Mouse (Mus musculus): Measurements from ENCODE around the gene Naa80. TPM values are rescaled to one million over a fixed set of nuclear protein-coding genes. Genes with fewer than 3 reads are reported as not detected.

The Naa80 gene
- total RNA-seq, 2 experiments from 2014 or later = 25.8 to 49.0 TPM

- ATAC-seq (replicated peaks; ENCODE audit: low FRiP score, low TSS enrichment, poor library complexity, severe bottlenecking) = no peak
Measured at GRCm38 (mm10) chr9:107608741-107609432, 30.2 kb downstream of the Naa80 start, which contains the start of gene Sema3b. Gene Sema3b (minus strand): TSS chr9:107609229.

- no peak for ATAC-seq (replicated peaks; ENCODE audit: low FRiP score, low TSS enrichment, poor library complexity, severe bottlenecking)
Measured at GRCm38 (mm10) chr9:107609433-107609830, 30.7 kb downstream of the Naa80 start.

GRCm38 (mm10) chr9:107611456-107612190 lies 32.9 kb downstream of the Naa80 start:
- no peak for ATAC-seq (replicated peaks; ENCODE audit: low FRiP score, low TSS enrichment, poor library complexity, severe bottlenecking)

- ATAC-seq (replicated peaks; ENCODE audit: low FRiP score, low TSS enrichment, poor library complexity, severe bottlenecking) = peak; percentile 88
Measured at GRCm38 (mm10) chr9:107612191-107612944, 33.7 kb downstream of the Naa80 start.

GRCm38 (mm10) chr9:107612945-107613569 lies 34.4 kb downstream of the Naa80 start:
- no peak for ATAC-seq (replicated peaks; ENCODE audit: low FRiP score, low TSS enrichment, poor library complexity, severe bottlenecking)

- no peak for ATAC-seq (replicated peaks; ENCODE audit: low FRiP score, low TSS enrichment, poor library complexity, severe bottlenecking)
Measured at GRCm38 (mm10) chr9:107615035-107615434, 36.3 kb downstream of the Naa80 start.

- no peak for ATAC-seq (replicated peaks; ENCODE audit: low FRiP score, low TSS enrichment, poor library complexity, severe bottlenecking)
Measured at GRCm38 (mm10) chr9:107617461-107617860, 38.8 kb downstream of the Naa80 start.

GRCm38 (mm10) chr9:107618098-107618497 lies 39.4 kb downstream of the Naa80 start:
- no peak for ATAC-seq (replicated peaks; ENCODE audit: low FRiP score, low TSS enrichment, poor library complexity, severe bottlenecking)

- ATAC-seq (replicated peaks; ENCODE audit: low FRiP score, low TSS enrichment, poor library complexity, severe bottlenecking) = peak; percentile 58
Measured at GRCm38 (mm10) chr9:107618778-107619545, 40.3 kb downstream of the Naa80 start.

- no peak for ATAC-seq (replicated peaks; ENCODE audit: low FRiP score, low TSS enrichment, poor library complexity, severe bottlenecking)
Measured at GRCm38 (mm10) chr9:107619546-107619879, 40.8 kb downstream of the Naa80 start.

GRCm38 (mm10) chr9:107620954-107621353 lies 42.3 kb downstream of the Naa80 start:
- ATAC-seq (replicated peaks; ENCODE audit: low FRiP score, low TSS enrichment, poor library complexity, severe bottlenecking) = no peak

- ATAC-seq (replicated peaks; ENCODE audit: low FRiP score, low TSS enrichment, poor library complexity, severe bottlenecking) = no peak
Measured at GRCm38 (mm10) chr9:107624539-107624938, 45.9 kb downstream of the Naa80 start.

- no peak for ATAC-seq (replicated peaks; ENCODE audit: low FRiP score, low TSS enrichment, poor library complexity, severe bottlenecking)
Measured at GRCm38 (mm10) chr9:107624951-107625350, 46.3 kb downstream of the Naa80 start.

- no peak for ATAC-seq (replicated peaks; ENCODE audit: low FRiP score, low TSS enrichment, poor library complexity, severe bottlenecking)
Measured at GRCm38 (mm10) chr9:107625351-107626128, 46.9 kb downstream of the Naa80 start.

GRCm38 (mm10) chr9:107626158-107626843 lies 47.6 kb downstream of the Naa80 start:
- ATAC-seq (replicated peaks; ENCODE audit: low FRiP score, low TSS enrichment, poor library complexity, severe bottlenecking) = peak; percentile 38

GRCm38 (mm10) chr9:107626844-107627277 lies 48.2 kb downstream of the Naa80 start:
- peak; percentile 64 for ATAC-seq (replicated peaks; ENCODE audit: low FRiP score, low TSS enrichment, poor library complexity, severe bottlenecking)

- ATAC-seq (replicated peaks; ENCODE audit: low FRiP score, low TSS enrichment, poor library complexity, severe bottlenecking) = no peak
Measured at GRCm38 (mm10) chr9:107627387-107628255, 48.9 kb downstream of the Naa80 start.
